Mouse (Mus musculus) kidney, adult 2 months (tissue): Measurements from ENCODE around the gene Ncaph.

Source experiments
- CTCF ChIP-seq: fragments of 200-500 bp; conservative IDR thresholded peaks from 2 replicates; pipeline ENCODE4 v1.5.1; 2011; ENCODE audit warnings: low read depth, mild to moderate bottlenecking, control low read depth, low read length, moderate library complexity, mixed read lengths; ENCODE audit not compliant: insufficient read depth, insufficient read length
- POLR2A ChIP-seq: fragments of 200-500 bp; IDR thresholded peaks from one replicate; pipeline ENCODE4 v1.6.1; 2011; ENCODE audit warnings: low read depth, low read length, control low read depth

- no peak for TF ChIP-seq CTCF
- no peak for TF ChIP-seq POLR2A
These were observed 63.3 kb downstream of the Ncaph start, which contains the start of gene Blvra for GRCm38 (mm10) chr2:127070435-127070841.
